Mouse (Mus musculus) neural tube, embryonic 15.5 days (tissue): ENCODE results near the gene Dennd1a. TPM values are rescaled to one million over a fixed set of nuclear protein-coding genes. Genes with fewer than 3 reads are reported as not detected.
A peak's percentile ranks its signal among the peaks of the same experiment; 100 is the strongest.

Source experiments
- ATAC-seq: fragments of 200-750 bp; cut with Nextera tagmentation; 2 replicates; pipeline ENCODE4 v1.8.0; 2017; ENCODE audit warnings: mild to moderate bottlenecking, moderate TSS enrichment, moderate library complexity; ENCODE audit not compliant: low FRiP score
- H3K27ac ChIP-seq: fragments of 300-500 bp; sonication (generic); replicated peaks from 2 replicates; pipeline ENCODE4 v1.5.1; 2015; ENCODE audit warnings: mild to moderate bottlenecking, inconsistent platforms
- H3K27me3 ChIP-seq: fragments of 300-500 bp; sonication (generic); replicated peaks from 2 replicates; pipeline ENCODE4 v1.6.1; 2015; ENCODE audit warnings: inconsistent platforms
- H3K36me3 ChIP-seq: fragments of 300-500 bp; sonication (generic); 2 replicates; pipeline ENCODE4 v1.6.1; 2015; ENCODE audit warnings: inconsistent platforms
- H3K4me1 ChIP-seq: fragments of 300-500 bp; sonication (generic); 2 replicates; pipeline ENCODE4 v1.6.1; 2015; ENCODE audit warnings: inconsistent platforms
- H3K4me2 ChIP-seq: fragments of 300-500 bp; sonication (generic); 2 replicates; pipeline ENCODE4 v1.6.1; 2015; ENCODE audit warnings: inconsistent platforms, mild to moderate bottlenecking, moderate library complexity
- H3K4me3 ChIP-seq: fragments of 300-500 bp; sonication (generic); replicated peaks from 2 replicates; pipeline ENCODE4 v1.5.1; 2015; ENCODE audit warnings: mild to moderate bottlenecking, inconsistent platforms
- H3K9ac ChIP-seq: fragments of 300-500 bp; sonication (generic); replicated peaks from 2 replicates; pipeline ENCODE4 v1.6.1; 2015; ENCODE audit warnings: mild to moderate bottlenecking, inconsistent platforms
- H3K9me3 ChIP-seq: fragments of 300-500 bp; sonication (generic); replicated peaks from 2 replicates; pipeline ENCODE4 v1.6.1; 2016; ENCODE audit warnings: inconsistent platforms
- WGBS: fragments of 180-500 bp; shearing (Covaris S2); methylation state at CpG from one replicate; pipeline ENCODE4 v1.1.7; 2015; ENCODE audit warnings: mixed read lengths; 5-methylcytosine and 5-hydroxymethylcytosine counted together
- polyA plus RNA-seq: library from polyadenylated mRNA; unstranded; fragments of >200 nt; fragmentation: Nextera tagmentation; extraction: Ambion mirVana; gene quantifications from 2 replicates; pipeline ENCODE4 v1.2.1, GENCODE M21; 2015

Dennd1a gene
- polyA plus RNA-seq, 1 experiment from 2014 or later: 17.0 TPM

- no peak overlapping the region for H3K4me2 ChIP-seq
- peaks cover 10% of the 10 kb centered on the region for H3K4me1 ChIP-seq
- H3K27ac ChIP-seq: peak overlapping the region; percentile 56; the same call in 1 of the 2 replicates
- peak; percentile 66; the same call in 1 of the 2 replicates for ATAC-seq
- H3K9me3 ChIP-seq: no peaks in the 10 kb centered on the region
- WGBS: 33% methylated on average over 4 of the region's 4 CpGs
- H3K4me3 ChIP-seq: no peak overlapping the region
- no peak overlapping the region for H3K9ac ChIP-seq
- H3K36me3 ChIP-seq: no peaks in the 10 kb centered on the region
- H3K27me3 ChIP-seq: no peaks in the 10 kb centered on the region
Observed at GRCm38 (mm10) chr2:37842719-37843118, 444.5 kb downstream of the Dennd1a start.

- no peaks in the 10 kb centered on the region for H3K36me3 ChIP-seq
- H3K27me3 ChIP-seq: no peaks in the 10 kb centered on the region
- no peak overlapping the region for H3K4me3 ChIP-seq
- 11% methylated on average over 7 of the region's 7 CpGs for WGBS
- peaks cover 10% of the 10 kb centered on the region for H3K4me1 ChIP-seq
- no peak overlapping the region for H3K9ac ChIP-seq
- ATAC-seq: peak; percentile 63; the same call in 1 of the 2 replicates
- no peak overlapping the region for H3K4me2 ChIP-seq
- no peaks in the 10 kb centered on the region for H3K9me3 ChIP-seq
- H3K27ac ChIP-seq: peak overlapping the region; percentile 56; the same call in 1 of the 2 replicates
Observed at GRCm38 (mm10) chr2:37842151-37842569, 445.0 kb downstream of the Dennd1a start.

GRCm38 (mm10) chr2:37839922-37840321 lies 447.3 kb downstream of the Dennd1a start:
- ATAC-seq: no peak
- peaks cover 10% of the 10 kb centered on the region for H3K4me1 ChIP-seq
- no peak overlapping the region for H3K4me2 ChIP-seq
- H3K9ac ChIP-seq: no peak overlapping the region
- H3K36me3 ChIP-seq: no peaks in the 10 kb centered on the region
- H3K27me3 ChIP-seq: no peaks in the 10 kb centered on the region
- no peaks in the 10 kb centered on the region for H3K9me3 ChIP-seq
- H3K27ac ChIP-seq: no peak overlapping the region
- H3K4me3 ChIP-seq: no peak overlapping the region

- Histone ChIP-seq H3K4me2 (no peak overlapping the region), H3K27me3 (no peaks in the 10 kb centered on the region), H3K9me3 (no peaks in the 10 kb centered on the region), H3K27ac (no peak overlapping the region), H3K36me3 (no peaks in the 10 kb centered on the region), H3K4me3 (no peak overlapping the region), H3K9ac (no peak overlapping the region), H3K4me1 (peaks cover 10% of the 10 kb centered on the region)
- ATAC-seq: no peak
- 91% methylated on average over 7 of the region's 7 CpGs for WGBS
Observed at GRCm38 (mm10) chr2:37838202-37838984, 448.8 kb downstream of the Dennd1a start.

DNA sequence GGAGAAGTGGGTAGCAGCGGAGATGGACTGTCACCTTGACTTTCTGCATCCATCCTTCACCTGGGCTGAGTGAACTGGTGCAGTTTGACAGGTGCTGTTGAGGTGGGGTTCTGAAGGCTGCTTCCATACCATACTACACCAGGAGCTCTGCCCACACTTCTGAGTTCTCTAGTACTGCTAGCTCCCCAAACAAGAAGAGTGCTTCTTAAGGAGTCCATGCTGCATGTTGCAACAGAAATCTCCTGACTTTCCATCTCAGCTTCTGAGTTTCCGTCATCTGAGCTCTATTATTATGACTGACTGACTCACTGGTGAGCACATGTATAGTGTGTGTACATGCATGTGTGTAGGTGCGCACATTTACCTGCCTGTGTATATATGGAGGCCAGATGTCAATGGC lies 449.6 kb downstream of the Dennd1a start:
- no peaks in the 10 kb centered on the region for H3K9me3 ChIP-seq
- no peaks in the 10 kb centered on the region for H3K27me3 ChIP-seq
- 98% methylated on average over 3 of the region's 3 CpGs for WGBS
- H3K27ac ChIP-seq: no peak overlapping the region
- H3K36me3 ChIP-seq: no peaks in the 10 kb centered on the region
- ATAC-seq: no peak
- no peak overlapping the region for H3K4me2 ChIP-seq
- H3K4me3 ChIP-seq: no peak overlapping the region
- no peak overlapping the region for H3K9ac ChIP-seq
- peaks cover 6% of the 10 kb centered on the region for H3K4me1 ChIP-seq

GRCm38 (mm10) chr2:37836926-37837325 lies 450.3 kb downstream of the Dennd1a start:
- Histone ChIP-seq H3K27ac (no peak overlapping the region), H3K36me3 (no peaks in the 10 kb centered on the region), H3K9me3 (no peaks in the 10 kb centered on the region), H3K9ac (no peak overlapping the region), H3K4me3 (no peak overlapping the region), H3K27me3 (no peaks in the 10 kb centered on the region), H3K4me2 (no peak overlapping the region), H3K4me1 (no peaks in the 10 kb centered on the region; the same call in 1 of the 2 replicates)
- no peak for ATAC-seq
- WGBS: 97% methylated on average over 3 of the region's 3 CpGs

DNA sequence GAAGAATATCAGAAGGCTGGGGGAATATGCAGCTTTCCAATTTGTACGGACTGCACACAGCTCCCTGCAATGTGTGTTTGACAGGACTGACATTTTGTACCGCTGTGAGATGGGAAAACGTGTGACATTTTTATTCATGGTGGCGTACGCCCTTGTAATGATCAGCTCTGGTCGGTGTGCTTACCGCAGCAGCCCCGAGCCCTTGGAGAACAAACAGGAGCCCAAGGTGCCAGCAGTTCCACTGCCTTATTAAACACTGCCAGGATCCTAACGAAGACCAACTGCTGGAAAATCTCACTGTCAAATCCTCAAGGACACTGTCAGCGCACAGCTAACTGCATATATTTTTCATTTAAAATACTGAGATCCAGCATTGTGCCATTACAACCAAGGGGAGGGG lies 454.9 kb downstream of the Dennd1a start:
- Histone ChIP-seq H3K9ac (no peak overlapping the region), H3K4me1 (peaks cover 12% of the 10 kb centered on the region), H3K4me3 (no peak overlapping the region), H3K27me3 (no peaks in the 10 kb centered on the region), H3K4me2 (no peak overlapping the region), H3K36me3 (no peaks in the 10 kb centered on the region), H3K27ac (no peak overlapping the region), H3K9me3 (no peaks in the 10 kb centered on the region)
- no peak for ATAC-seq
- WGBS: 56% methylated on average over 10 of the region's 10 CpGs

DNA sequence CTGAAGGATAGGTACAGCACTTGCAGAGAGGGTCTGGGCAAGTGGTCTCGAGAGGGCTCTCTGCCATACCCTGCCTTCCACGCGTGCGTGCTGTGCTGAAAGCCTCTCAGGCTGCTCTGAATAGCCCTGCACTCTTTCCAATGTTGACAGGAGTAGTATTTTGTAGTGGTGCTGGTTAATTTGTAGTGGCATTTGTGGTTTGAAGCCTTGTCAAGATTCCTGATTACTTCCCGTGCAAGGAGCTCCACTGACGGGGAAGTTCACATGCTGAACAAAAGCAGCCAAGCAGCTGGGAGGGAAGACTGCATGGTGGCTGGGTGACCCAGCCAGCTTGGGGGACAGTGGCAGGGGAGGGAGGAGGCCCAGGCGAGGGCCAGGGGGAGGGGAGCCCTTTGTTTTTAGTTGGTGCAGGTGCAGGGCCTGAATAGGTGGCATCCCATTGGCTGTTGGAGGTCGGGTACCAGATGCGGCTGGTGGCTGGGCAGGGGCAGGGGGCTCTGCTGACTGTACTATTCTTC lies 457.4 kb downstream of the Dennd1a start:
- 23% methylated on average over 9 of the region's 9 CpGs for WGBS
- H3K27ac ChIP-seq: no peak overlapping the region

GRCm38 (mm10) chr2:37823826-37824225 lies 463.4 kb downstream of the Dennd1a start:
- ATAC-seq: no peak
- no peak overlapping the region for H3K4me2 ChIP-seq

More for the DNA sequence above, 457.4 kb downstream of the Dennd1a start:
- ATAC-seq: no peak; the same call in 1 of the 2 replicates
- Histone ChIP-seq H3K4me2 (no peak overlapping the region), H3K4me1 (peaks cover 12% of the 10 kb centered on the region), H3K36me3 (no peaks in the 10 kb centered on the region), H3K9me3 (no peaks in the 10 kb centered on the region), H3K4me3 (no peak overlapping the region), H3K27me3 (no peaks in the 10 kb centered on the region), H3K9ac (no peak overlapping the region)

GRCm38 (mm10) chr2:37822122-37822521 lies 465.1 kb downstream of the Dennd1a start:
- Histone ChIP-seq H3K9me3 (no peaks in the 10 kb centered on the region), H3K4me1 (peaks cover 36% of the 10 kb centered on the region), H3K27ac (peak overlapping the region; percentile 54), H3K4me3 (no peak overlapping the region), H3K4me2 (no peak overlapping the region), H3K9ac (no peak overlapping the region), H3K27me3 (no peaks in the 10 kb centered on the region), H3K36me3 (no peaks in the 10 kb centered on the region)
- WGBS: 38% methylated on average over 5 of the region's 5 CpGs
- no peak for ATAC-seq

More at GRCm38 (mm10) chr2:37823826-37824225, 463.4 kb downstream of the Dennd1a start:
- Histone ChIP-seq H3K27me3 (no peaks in the 10 kb centered on the region), H3K27ac (no peak overlapping the region), H3K9ac (no peak overlapping the region), H3K9me3 (no peaks in the 10 kb centered on the region), H3K4me3 (no peak overlapping the region), H3K4me1 (peaks cover 24% of the 10 kb centered on the region), H3K36me3 (no peaks in the 10 kb centered on the region)
- WGBS: 70% methylated on average over 2 of the region's 2 CpGs

DNA sequence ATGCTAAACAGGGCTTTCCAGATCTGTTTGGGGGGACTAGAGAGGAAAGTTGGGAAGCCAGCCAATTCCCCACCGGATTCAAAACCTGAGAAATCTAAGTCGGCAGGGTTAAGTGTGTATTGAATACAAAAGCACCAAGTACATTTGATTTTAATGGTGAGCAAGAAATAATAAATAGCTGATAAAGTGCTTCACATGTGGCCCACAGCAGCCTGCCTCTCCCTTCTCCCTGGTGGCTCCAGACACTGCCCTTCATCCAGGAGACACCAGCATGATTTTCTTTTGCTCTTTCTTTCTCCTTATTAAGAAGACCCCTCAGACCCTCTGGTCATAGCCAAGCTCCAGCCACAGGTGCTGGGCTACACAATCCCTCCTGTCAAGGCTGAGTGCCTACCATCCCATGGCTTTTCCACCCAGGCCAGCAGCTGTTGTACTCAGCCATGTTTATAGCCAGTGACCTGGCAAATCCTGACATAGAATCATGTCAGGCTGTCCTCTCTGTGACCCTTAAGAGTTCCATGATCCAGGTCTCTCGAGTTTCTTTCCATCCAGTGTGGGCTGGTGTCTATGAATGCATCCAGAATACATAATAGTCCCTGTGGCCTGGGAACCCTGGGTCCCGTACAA lies 467.6 kb downstream of the Dennd1a start:
- H3K4me1 ChIP-seq: peaks cover 36% of the 10 kb centered on the region
- H3K27me3 ChIP-seq: no peaks in the 10 kb centered on the region
- H3K4me3 ChIP-seq: no peak overlapping the region
- peak overlapping the region; percentile 14; the same call in 1 of the 2 replicates for H3K27ac ChIP-seq
- H3K36me3 ChIP-seq: 0 out of 2 replicates have a peak, but pooled peaks cover 5% of the 10 kb centered on the region
- H3K4me2 ChIP-seq: no peak overlapping the region
- WGBS: 43% methylated on average over 4 of the region's 4 CpGs
- no peaks in the 10 kb centered on the region for H3K9me3 ChIP-seq
- ATAC-seq: no peak
- H3K9ac ChIP-seq: no peak overlapping the region
